Mouse (Mus musculus) cerebellum, adult (tissue): Measurements from ENCODE around the gene Gm28048.

Source experiments
- ATAC-seq: cut with Nextera tagmentation; 2 replicates; pipeline ENCODE4 v1.9.2; 2017; ENCODE audit warnings: mild to moderate bottlenecking, moderate library complexity, mixed read lengths; ENCODE audit not compliant: insufficient number of reproducible peaks, low FRiP score, low TSS enrichment

The Gm28048 gene

DNA sequence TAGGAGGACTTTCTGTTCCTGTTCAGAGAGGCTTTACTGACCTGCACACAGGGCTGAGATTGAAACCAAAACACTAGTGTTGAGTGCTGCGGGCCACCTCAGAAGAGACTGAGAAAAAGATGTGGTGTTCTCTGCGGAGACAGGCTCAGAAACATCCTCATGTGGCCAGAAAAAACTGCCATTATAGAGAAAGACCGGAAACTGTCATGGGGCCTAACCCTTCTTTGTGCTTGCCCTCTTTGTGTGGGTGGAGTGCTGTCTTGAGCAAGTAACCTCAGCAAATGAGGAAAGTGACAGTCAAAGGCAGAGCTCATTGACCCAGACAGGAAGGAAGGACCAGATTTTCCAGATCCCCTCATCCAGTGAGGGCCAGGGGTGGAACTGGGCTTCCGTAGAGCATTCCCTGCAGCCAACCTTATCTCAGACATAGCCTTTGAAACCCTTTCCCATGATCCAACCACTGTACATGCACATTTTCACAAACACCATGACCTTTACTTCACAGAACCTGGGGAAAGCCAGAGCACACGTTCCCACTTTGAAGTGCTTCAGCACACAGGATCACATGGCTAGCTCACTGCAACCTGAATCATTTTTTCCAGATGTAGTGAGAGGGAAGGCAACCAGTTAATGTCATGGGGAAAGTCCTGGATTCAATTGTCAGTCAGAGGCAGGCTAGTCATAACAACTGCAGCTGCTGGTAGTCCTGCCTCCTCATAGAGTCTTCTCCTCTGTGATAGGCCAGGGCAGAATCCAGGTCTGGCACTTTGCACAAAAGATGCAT, 167.8 kb downstream of the Gm28048 start:
- no peak for ATAC-seq

DNA sequence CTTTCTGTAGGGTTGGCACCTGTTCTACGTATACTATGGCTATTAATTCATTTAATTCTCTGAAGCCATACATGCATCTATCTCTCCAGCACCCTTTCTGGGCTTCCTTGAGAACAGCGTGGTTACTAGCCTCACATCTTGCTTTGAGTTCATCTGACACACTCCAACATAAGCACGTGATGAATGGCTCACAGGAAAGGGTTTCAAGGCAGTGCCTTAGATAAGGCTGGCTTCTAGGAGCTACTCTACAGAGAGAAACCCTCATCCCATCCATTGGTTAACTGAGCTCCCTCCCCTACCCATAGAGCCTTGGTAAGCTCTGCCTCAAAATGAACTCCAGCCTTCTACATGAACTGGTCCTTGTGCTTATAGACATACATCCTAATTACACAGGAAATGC, 168.5 kb downstream of the Gm28048 start:
- no peak for ATAC-seq

DNA sequence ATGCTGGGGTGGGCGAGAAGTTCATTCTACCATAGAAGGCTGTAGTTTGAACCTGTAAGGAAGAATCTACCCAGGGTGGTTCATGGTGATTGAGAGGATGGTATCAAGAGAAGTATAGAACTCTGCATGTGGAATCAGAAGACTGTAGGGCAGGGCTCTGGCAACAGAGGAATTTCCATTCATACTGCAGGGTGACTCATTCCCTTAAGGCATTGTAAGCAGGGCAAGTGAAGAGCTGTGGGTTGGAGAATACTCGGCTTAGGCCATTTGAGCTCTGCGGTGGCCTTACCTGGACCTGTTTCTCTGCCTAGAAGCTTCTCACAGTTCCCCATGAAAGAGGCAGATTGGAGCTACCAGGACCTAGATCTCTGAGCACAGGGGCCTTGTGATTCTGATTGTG, 170.5 kb downstream of the Gm28048 start:
- ATAC-seq = no peak

DNA sequence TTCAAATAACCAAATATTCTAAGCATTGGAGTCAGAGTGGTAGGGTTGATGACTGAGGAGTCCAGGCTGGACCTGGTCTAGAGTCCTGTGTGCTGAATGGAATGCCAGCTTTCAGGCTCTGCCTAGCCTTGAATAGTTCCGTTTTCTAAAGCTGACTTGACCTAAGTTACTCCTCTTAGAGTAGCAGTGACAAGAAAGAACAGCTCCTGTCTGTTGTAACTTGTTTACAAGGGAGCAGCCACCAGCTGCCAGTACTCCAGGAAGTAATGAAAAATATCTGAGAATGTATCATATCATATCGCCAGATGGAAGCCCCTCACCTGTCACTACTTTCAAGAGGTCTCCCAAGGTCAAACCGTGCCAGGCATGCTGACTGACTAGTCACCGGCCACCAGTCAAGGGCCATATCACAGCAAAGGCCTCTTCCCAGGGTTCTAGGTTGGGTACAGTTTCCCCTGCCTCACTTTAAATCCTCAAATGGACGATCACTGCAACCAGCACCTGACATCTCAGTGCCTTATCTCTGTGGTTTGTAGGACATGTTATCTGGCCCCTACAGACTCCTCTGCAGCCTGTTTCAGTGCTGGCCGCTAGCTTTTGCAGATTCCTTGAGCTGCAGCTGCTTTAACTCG, 172.3 kb downstream of the Gm28048 start:
- no peak for ATAC-seq

DNA sequence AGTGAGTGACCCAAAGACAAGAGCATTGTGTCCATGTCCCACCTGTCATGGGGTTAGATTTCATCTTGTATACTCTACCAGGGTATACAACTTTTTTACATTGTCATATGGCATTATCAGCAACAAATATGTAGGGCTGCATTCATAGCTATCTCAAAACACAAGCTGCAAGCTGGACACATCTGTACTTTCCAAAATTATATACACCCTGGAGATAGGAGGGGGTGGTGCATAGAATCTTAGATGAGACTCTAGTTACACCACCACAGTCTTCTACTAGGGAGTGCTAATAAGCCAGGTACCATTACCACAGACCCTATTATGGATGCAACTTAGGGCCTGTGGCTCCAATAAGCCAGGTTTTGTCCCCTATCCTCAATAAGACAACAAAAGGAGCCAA, 173.8 kb downstream of the Gm28048 start:
- no peak for ATAC-seq

DNA sequence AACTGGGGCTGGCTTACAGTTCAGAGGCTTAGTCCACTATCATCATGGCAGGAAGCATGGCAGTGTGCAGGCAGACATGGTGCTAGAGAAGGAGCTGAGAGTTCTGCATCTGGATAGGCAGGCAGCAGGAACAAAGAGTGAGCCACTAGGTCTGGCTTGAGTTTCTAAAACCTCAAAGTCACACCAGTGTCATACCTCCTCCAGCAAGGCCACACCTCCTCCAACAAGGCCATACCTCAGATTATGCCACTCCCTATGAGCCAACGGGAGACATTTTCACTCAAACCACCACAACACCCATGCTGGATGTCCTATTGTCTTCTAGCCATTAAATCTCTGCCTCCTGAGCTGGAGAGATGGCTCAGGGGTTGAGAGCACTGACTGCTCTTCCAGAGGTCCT, 176.7 kb downstream of the Gm28048 start:
- no peak for ATAC-seq

DNA sequence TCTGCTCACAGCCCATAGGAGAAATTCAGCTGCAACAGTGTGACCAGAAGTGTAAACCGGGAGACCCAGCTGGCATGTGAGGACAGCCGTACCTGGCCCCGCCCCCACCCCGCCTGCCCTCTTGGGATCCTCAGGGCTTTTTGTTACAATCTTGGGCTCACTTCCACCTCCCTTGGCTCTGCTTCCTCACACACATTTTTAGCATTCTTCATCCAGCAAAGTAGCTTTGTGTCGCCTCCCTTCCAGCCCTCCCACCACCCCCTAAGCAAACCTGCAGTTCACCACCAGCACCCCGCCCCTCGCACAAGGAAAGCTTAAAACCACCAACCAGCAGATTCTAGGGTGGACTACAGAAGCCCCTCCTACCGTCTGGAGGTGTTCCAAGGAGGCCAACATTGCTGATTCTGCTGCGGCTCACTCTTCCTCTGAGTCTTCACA, 181.9 kb downstream of the Gm28048 start:
- no peak for ATAC-seq

DNA sequence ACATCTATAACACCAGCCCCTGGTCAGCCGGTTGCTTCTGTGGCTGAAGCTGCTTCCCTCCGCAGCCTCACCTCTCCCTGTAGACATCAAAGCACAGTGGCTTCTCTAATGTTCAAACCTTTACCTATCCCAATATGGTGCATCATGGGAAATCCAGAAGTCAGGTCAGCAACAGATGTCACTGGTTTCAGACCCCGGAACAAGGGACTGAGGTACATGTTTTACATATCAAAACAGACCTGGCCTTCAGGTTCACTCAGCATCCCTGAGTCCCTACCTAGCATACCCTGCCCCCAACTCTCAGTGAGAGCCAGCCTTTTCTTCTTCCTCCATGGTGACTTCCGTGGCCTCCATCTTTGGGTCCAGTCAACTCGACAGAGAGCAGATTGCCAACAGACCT, 183.0 kb downstream of the Gm28048 start:
- no peak for ATAC-seq

DNA sequence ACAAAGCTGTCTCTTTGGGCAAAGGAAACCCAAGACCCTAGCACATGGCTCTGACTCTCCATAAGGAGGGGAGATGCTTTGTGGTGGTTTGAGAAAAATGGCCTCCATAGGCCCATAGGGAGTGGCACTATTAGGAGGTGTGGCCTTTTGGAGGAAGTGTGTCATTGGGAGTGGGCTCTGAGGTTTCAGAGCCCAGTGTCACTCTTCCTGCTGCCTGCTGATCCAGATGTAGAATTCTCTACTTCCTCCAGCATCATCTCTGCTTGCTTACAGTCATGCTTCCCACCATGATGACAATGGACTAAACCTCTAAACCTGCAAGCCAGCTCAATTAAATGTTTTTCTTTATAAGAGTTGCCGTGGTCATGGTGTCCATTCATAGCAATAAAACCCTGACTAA, 187.2 kb downstream of the Gm28048 start:
- no peak for ATAC-seq

DNA sequence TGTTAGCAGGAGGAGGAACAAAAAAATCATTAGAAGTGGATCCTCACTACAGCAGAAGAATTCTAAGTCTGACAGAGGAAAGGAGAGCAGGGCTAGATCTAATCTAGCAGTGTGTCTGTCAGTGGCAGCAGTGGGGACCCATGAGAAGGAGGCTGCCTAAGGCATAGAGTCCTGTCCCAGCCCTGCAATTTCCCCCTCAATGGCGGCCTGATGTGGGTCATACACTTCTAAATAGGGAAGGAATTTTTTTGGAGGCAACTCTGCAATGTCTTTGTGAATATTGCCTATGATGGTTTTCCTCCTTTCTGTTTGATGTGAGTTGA, 188.0 kb downstream of the Gm28048 start:
- no peak for ATAC-seq

DNA sequence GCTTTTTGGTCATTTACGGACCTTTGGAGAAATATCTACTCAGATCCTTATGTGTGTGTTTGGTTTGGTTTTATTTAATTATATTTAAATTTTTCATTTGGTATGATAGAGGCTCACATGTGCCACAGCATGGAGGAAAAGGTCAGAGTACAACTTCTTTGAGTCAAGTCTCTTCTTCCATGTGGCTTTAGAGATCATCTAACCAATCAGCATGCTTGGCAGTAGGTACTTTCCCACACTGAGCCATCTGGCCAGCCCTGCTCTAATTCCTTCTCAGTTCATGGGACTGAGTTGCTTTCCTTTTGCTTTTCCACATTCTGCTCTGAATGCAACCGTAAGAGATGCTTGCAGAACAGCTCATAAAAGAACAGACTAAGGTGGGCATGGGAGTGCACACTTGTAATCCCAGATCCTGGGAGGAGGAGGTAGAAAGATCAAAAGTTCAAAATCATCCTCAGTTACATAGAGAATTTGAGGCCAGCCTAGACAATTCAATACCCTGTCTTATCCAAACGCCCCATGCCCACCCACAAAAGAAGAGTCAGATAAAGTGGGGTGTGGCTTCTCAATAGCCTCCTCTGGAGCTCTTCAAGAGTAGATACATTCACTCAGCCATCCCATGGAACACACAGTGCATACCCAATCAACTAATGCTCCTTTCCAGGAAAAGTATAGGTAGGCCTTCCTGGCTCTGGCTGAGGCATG, 188.6 kb downstream of the Gm28048 start:
- no peak for ATAC-seq

DNA sequence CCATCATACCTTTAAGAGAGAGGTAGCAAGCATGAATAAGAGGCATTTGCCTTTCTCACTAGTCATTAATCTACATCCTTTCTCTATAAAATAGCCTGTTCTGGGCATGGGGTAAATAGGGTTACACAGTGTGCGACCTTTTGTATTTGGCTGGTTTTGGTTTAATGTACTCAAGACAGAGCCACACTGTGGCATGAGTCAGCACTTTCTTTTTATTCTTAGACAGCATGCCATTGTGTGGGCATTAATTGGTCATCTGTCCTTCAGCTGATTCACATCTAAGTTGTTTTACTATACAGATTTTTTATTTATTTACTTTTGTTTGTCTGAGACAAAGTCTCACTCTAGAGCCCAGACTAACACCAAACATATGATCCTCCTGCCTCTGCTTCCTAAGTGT, 189.7 kb downstream of the Gm28048 start:
- no peak for ATAC-seq

DNA sequence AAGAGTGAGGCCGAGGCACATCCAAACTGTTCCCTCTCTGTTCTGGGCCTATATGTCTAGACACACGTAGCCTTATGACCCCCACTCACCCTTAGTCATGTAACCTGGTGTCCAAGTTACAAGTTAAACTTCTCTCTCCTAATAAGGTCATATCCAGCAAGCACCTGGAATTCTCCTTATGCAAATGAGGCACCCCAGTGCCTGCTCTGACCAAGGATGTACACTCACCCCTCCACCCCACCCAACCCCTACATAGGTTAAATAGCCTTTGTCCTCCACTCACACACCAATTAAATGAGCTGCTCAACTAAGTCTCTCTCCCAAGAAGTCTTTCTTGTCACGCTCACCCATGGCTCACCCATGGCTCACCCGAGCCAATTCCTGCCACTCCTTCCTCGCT, 190.2 kb downstream of the Gm28048 start:
- ATAC-seq = no peak

DNA sequence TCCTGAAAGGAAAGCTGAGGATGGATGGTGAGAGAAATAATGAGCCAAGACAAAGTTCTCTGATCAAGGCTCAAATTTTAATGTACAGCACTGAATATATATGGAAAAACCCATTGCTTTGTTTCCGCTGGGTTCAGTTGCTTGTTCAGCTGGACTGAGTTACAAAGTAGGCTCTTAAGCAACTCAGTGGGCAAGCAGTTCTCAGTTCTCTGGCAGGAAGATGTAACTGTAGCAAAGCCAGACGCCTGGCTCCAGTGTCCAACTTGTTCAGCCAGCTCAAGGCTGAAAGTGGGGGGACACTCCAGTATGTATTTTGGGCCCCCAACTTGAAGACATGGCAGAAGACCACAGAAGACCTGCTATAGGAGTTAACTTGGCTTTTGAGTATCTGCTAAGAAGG, 194.1 kb downstream of the Gm28048 start:
- ATAC-seq = no peak
